Mouse (Mus musculus) kidney, adult 8-10 months (tissue): ENCODE measurements around the gene Tcp10a.
A peak's percentile ranks its signal among the peaks of the same experiment; 100 is the strongest.
"Not testable (repeated sequence)": the region's sequence is repeated elsewhere in the genome, so short reads cannot be mapped to it uniquely, and the experiment has no call there.

ENCODE experiments used
- DNase-seq, 2 experiments: peaks; one replicate each; pipeline ENCODE4 v3.0.0; 2022

The Tcp10a gene

DNA sequence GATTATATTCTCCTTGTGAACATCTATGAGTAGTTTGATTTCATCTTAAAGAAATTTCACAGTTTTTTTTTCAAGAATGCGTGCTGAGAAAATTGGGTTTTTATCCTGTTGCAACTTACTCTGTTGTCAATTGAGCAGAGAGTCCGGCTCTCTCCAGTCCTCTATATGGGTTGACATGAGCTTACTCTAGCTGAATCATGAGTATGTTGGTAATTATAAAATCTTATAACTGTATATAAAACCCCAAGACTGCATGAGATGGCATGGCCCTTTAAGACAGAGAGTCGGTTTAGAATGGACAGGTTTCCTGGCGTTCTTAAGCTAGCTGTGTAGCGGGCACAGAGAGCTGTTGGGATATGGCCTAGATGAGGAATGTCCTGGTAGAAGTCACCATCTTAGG, at the start of gene Tcp10a:
Tcp10a (plus strand) TSS at position 301 of the 400 bp plus-strand sequence.
- DNase-seq = not testable (repeated sequence)

DNA sequence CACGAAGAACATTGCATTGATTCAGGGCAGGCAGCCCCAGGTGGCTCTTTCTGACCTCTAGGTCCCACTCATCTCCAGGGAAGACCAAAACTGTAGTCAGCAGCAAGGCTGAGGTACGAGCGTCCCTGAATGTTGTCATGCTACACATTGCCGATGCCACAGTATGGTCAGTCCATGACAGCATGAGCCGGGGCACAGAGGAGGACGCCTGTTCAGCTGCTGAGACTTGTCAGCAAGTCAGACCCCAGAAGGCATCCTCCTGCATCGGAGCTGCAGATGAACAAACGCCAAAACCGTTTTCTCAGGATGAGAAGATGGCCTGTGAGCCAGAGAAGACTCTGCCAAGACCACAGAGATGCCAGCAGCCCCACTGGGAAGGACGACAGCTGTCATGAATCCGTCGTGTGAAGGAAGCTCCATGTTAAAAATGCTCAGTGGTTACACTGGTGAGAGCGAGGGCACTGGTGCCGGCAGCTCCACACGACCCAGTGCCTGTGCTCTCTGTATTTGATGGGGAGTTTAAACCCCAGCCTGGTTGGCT, 45.7 kb upstream of the Tcp10a start:
- no peak for DNase-seq

DNA sequence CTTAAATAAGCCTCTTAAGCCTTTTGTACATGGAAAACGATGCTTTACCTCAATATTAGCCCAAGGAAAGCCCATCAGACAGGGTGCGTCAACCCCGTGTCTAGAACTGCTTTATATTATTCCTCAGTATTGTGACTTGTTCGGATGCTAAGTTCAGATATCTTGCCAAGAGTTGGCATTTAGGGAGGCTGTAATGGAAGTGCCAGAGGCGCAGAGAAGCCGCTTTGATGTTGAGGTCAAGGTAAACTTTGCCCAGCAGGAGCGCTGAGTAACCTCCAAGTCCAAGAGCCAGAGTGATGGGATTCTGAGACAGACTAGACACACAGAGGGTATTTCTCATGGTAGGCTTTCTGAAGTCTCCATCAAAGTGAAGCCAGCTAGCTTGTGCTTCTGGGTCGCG, 45.2 kb upstream of the Tcp10a start:
- no peak for DNase-seq

DNA sequence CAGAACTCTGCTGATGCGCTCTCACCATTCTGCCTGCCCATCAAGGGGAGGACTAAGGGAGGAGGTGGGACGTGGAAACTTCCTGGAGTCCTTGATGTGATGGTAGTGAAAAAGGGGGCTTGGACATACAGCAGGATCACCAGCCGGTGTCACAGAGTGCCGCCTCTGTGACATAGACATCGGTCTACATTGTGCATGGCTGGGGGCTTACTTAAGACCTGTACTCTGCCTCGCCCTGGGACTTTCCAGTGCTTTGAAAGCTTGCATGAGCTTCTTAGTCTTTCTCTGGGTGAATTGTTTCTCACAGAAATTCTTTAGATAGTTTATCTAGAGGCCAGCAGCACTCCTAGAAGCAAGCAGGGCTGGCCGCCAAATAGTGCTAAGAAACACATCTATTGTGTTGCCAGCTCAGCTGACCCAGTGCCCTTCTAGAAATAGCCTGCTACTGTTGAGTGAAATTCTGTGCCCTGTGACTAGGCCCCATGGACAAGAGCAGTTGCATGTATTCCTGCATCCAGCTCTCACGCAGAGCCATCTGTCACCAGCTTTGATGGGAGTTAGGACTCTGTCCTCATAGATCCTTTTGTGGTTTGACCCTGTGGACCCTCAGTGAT, 40.0 kb upstream of the Tcp10a start:
- peak; percentile 45 to 49 for DNase-seq

- no peak for DNase-seq
These were observed 39.2 kb upstream of the Tcp10a start for GRCm38 (mm10) chr17:7285292-7285691.

GRCm38 (mm10) chr17:7286422-7287050, 37.9 kb upstream of the Tcp10a start:
- DNase-seq = peak in 1 of 2 experiments; percentile 19

DNA sequence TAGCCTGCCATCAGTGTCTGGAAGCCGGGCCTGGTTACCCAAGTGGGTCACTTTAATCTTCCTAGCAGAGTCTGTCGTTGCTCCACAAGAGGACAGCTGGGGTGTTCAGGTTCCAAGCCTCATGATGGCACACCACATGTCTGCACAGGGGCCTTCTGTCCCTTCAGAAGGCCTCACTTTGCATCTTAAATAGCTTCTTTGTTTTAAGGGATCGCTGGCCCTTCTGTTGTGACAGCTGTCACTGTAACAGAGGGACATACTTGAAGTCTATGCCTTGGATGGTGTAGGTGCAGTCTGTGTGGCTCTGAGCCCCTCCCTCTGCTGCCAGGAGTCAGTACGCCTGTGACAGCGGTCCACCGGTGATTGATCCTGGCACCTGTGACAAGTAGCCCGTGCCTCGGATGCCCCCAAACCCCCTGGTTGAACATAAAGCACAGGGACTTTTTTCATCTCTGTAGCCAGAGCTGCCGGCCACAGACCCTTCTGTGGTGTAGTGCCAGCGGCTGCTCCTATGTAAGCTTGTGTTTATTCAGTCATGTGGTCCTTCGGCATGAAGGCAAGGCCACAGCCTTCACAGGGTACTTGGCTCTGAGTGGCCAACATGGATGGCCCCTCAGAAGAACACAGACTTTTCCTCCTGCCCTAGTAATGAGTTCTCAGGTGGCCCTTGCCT, 32.3 kb upstream of the Tcp10a start:
- no peak for DNase-seq

- peak; percentile 26 to 43 for DNase-seq
These were observed 17.9 kb upstream of the Tcp10a start for GRCm38 (mm10) chr17:7306278-7307196.

DNA sequence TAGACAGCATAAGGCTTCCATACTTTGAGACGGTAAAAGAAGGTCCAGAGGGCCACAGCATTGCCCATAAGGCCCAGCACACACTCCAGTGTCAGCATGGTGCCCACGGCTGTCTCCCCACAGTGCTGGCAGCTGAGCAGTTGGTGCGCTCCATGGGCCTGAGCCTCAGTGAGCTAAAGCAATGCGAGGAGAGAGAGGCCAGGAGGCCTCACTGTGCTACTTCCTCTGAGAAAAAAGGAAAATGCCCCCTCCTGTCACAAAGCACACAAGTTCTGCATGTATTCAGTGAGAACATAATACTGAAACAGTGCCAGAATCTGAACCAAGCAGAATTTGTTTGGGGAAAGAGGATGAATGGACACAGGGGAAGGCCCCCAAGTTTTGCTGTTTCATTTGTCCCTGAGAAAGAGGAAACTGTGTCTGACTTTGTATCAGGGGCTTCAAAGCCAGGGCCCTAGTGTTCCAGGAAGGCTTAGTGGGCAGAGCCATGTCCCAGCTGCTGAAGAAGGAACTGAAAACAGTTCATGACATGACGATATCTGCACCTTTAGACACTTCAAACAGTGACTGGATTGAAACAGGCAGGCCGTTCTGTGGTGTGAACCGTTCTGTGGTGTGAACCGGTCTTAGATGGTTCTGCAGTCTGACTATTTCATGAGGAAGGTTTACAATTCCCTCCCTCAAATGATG, 8.6 kb upstream of the Tcp10a start:
- not testable (repeated sequence) for DNase-seq

- DNase-seq = not testable (repeated sequence)
These were observed 4.7 kb upstream of the Tcp10a start for GRCm38 (mm10) chr17:7319789-7320188.

DNA sequence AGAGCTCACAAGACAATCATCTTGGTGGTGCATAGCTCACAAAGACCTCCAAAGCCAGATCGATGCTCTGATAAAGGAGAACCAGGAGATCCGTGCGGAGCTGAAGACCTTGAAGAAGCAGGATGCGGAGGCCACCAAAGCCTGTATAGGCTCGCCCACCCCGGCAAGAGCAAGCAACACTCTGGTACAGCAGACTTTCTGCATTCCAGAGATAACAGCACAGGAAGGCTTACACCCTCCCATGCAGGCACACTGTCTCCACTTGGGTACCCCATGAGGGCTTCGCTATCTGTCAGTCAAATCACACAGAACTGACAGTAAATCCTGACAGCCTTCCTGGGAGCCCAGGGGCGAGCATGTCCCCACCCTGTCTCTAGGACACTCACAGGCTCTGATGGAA, 2.0 kb downstream of the Tcp10a start:
- not testable (repeated sequence) for DNase-seq

- DNase-seq = not testable (repeated sequence)
These were observed 8.3 kb downstream of the Tcp10a start for GRCm38 (mm10) chr17:7332745-7333144.

DNA sequence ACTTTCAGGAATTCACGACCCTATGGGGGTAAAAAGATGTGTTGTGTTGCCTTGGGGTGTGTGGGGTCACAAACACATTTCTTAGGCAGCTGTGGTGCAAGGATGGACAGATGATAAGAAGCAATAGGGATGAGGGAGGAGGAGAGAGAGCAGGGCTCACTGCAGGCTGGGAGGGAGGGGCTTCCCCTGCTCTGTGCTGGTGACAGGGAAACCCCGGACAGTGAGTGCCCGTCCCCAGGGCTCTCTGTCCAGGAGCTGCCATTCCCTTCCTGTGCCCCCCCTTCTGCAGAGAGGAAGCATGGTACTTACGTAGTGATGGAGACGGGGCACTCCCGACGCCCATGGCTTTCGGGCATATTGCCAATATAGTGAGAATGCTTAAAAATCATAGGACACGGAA, 12.9 kb downstream of the Tcp10a start:
- not testable (repeated sequence) for DNase-seq

- not testable (repeated sequence) for DNase-seq
These were observed 24.3 kb downstream of the Tcp10a start for GRCm38 (mm10) chr17:7348765-7349164.

DNA sequence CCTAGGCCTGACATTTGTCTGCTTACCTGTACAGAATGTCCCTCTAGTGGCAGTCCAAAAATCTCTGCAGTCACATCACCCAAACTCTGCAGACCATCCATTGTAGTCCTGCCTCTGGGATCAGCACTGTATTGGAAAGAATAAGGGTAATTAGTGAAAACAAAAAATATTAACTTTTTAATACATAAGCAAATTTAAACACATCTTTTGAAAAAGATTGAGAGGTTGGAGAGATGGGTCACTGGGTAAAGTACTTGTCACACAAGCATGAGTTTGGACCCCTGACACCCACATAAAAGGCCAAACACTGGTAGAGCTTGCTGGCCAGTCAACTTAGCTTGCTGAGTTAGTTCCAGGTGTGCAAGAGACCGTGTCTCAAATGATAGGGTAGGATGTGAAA, 28.1 kb downstream of the Tcp10a start, which contains the start of gene Ttll2:
Ttll2 (minus strand) TSS at position 101 of the 400 bp plus-strand sequence.
- DNase-seq = not testable (repeated sequence)

- DNase-seq = not testable (repeated sequence)
These were observed 35.4 kb downstream of the Tcp10a start for GRCm38 (mm10) chr17:7359806-7360205.

GRCm38 (mm10) chr17:7360749-7361465, 36.5 kb downstream of the Tcp10a start:
- not testable (repeated sequence) for DNase-seq

GRCm38 (mm10) chr17:7365615-7366014, 41.2 kb downstream of the Tcp10a start:
- not testable (repeated sequence) for DNase-seq

- DNase-seq = not testable (repeated sequence)
These were observed 41.8 kb downstream of the Tcp10a start for GRCm38 (mm10) chr17:7366265-7366664.

- DNase-seq = not testable (repeated sequence)
These were observed 42.4 kb downstream of the Tcp10a start for GRCm38 (mm10) chr17:7366676-7367374.
